Mouse (Mus musculus) megakaryocyte, adult 5-6 weeks (primary cell): Measurements from ENCODE around the gene Farp1. TPM values are rescaled to one million over a fixed set of nuclear protein-coding genes. Genes with fewer than 3 reads are reported as not detected.
"Not testable (repeated sequence)": the region's sequence is repeated elsewhere in the genome, so short reads cannot be mapped to it uniquely, and the experiment has no call there.

Experiments used
- ATAC-seq: 2 replicates; pipeline ENCODE4 v1.8.0; 2016; ENCODE audit warnings: mild to moderate bottlenecking, inconsistent platforms; ENCODE audit not compliant: poor library complexity, severe bottlenecking
- total RNA-seq, 2 experiments: library from RNA; stranded (forward) in 1 of 2; stranded (reverse) in 1 of 2; fragments of 153-499, 151-499 nt in 1 of 2; fragments of 221-1000, 200-1000 nt in 1 of 2; gene quantifications; 2 replicates each; pipeline versions ENCODE4 v1.2.3 to v1.2.4; 2015 to 2017

The Farp1 gene
- total RNA-seq, 2 experiments from 2014 or later = 0.33 to 0.37 TPM

DNA sequence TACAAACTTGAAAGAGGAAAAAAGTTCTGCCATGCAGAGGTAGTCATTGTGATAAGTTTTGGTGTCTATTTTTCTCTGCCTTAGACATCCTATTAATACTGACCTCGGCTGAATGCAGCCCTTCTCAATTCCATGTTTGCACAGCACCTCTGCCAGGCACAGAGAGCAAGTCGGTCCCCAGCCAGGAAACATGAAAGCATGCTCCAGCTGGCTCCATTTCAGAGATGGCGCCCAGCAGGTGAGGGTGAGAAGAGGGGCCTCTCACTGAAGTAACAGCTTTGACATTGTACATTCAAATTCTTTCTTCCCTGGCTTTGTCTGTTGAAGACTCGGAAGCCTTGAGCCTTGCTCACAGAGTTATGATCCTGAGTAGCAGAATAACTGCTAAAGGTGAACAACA lies 140.9 kb downstream of the Farp1 start:
- ATAC-seq = no peak

DNA sequence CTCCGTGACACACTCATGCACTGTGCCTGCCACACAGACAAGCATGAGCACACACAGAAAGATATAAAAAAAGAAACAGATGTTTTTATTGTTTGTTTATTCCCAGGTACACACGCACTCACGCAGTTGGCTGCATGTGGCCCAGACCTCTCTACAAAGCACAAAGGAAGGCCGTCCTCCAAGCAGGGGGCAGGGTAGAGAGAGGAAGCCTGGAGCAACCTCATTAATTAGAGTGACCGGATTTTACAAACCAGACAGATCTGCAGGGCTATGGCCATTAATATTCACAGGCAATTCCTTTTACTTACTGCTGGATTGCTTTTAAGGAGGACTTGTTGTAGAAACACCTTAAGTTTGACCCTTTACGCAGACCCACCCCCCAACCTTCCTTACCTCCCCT lies 142.9 kb downstream of the Farp1 start:
- ATAC-seq = no peak

DNA sequence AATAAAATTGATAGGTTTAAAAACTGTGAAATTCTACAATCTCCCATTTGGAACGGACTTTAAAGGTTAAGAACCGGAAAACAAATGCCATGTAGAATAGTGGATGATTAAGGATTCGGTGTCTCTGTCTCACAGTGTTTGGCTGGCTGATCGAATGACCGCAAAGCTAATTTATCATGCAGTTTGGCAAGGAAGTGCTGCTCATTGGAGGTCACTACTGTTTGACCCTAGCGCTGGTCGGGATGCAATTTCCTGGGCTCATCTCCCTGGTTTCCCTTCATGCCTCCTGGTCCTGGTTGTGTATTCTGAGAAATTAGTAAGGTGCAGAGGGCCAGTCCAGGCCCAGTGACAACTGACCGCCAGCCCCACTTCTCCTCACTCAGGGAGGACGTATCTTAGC lies 145.6 kb downstream of the Farp1 start:
- no peak for ATAC-seq

DNA sequence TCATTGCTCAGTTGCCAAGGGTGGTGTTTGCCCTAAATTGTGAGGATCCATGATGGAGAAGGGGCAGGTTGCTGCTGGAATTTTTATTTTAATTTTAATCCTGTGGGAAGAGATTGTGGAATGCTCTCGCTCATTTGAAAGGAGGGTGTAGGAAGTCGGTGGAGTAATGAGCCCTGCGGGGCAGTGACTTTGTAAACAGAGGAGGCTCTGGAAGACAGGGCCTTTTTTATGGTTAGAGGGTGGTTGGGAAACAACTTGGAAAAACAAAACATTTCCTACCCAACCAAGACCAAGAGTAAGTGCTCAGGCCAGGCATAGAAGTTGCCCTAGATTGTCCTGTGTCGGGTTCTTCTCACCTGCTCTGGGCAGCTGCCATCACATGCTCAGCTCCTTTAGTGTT lies 146.8 kb downstream of the Farp1 start:
- no peak for ATAC-seq

DNA sequence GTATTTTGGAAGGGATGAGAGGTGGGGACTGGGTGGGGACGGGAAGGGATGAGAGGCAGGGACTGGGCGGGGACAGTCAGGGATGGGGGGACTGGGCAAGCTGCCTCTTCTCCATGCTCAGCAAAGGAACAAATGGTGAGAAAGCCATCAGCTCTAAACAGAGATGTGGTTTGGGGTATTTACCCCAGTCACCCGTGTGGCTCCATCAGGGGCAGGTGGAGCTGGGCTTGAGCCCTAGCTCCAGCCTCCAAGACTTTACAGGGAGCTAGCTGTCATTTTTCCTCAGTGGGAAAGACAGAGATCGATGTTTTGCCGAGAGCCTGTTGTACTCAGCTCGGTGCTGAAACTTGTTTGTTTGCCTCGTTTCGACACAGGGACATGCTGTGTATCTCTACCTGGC lies 148.0 kb downstream of the Farp1 start:
- ATAC-seq = no peak

DNA sequence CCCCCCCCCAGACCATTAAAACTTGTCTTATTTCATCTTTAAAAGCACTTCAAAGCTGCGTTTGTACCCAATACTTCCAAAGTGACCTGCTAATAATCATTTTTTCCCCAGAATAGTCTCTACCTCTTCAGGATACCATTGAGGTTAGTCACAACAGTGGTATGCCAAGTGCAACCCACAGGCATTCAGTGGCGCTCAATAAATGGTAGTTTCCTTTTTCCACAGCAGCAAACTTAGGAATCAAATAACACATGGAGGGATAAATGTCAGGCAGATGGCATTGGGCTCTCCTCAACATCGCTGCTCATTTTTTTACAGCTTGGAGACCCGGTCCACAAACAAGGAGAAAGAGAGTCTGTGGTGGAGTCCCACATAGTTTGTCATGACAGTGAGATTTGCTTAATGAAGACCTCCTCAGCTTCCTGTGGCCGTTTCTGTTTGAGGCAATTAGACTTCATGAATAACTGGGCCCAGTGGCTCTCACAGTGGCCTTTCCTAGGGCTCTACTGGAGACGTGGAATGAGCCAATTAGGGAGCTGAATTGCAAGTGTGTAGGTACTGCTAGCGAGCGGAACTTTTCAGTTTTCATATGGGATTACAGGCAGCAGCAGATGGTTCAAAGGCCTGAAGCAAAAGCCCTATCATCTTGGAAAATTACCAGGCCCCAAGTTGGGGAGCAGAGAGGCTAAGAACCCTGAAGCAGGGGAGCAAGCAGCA lies 148.6 kb downstream of the Farp1 start:
- no peak for ATAC-seq

DNA sequence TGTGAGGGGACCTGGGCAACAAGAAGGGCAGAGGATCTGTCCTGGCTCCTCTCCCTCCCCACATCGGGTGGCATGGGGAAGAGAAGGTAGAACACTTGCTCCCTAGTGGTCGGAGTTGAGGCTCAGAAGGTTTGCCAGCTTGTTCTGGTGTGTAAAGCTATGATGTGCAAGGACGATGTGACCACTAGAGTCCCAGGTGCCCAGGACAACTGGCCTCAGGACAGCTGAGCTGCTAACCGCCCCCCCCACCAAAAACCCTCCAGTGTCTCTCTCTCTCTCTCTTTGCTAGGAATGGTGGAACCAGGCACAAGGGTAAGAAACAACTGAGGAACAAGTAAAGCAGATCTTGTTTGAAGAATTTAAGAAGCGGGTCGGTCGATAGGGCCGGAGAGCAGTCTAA lies 149.4 kb downstream of the Farp1 start:
- ATAC-seq = no peak

DNA sequence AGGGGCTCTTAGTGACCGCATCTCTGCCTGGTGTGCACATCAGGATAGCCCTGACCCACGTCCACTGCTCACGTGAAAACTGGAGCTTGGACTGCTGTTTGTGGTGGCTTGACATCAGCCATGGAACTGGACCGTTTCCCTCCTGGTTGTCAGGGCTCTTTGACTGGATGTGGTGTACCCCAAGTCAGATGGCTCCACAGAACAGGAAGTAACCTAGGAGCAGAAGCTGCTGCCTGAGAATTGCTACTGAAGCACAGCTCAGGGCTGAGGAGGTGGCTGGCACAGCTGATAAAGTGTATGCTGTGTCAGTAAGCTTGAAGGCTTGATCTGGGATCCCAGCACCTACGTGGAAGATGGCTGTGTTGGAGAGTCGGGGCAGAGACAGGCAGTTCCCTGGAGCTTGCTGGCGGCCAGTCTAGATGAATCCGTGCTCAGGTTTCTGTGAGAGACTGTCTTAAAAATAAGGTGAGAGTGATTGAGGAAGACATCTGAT lies 151.4 kb downstream of the Farp1 start:
- ATAC-seq = peak; percentile 58

DNA sequence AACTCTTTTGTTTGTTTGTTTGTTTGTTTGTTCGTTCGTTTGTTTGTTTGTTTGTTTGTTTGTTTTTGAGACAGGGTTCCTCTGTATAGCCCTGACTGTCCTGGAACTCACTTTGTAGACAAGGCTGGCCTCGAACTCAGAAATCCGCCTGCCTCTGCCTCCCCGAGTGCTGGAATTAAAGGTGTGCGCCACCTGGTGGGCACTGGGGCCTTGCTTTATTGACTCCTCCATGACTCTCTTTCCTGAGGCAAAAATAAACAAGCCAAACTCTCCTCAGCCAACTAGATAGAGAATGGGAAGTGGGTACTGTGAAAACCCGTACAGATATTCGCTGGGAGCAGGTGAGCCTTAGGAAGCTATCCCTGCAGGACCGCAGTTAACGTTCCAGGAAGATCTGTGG lies 154.8 kb downstream of the Farp1 start:
- not testable (repeated sequence) for ATAC-seq

DNA sequence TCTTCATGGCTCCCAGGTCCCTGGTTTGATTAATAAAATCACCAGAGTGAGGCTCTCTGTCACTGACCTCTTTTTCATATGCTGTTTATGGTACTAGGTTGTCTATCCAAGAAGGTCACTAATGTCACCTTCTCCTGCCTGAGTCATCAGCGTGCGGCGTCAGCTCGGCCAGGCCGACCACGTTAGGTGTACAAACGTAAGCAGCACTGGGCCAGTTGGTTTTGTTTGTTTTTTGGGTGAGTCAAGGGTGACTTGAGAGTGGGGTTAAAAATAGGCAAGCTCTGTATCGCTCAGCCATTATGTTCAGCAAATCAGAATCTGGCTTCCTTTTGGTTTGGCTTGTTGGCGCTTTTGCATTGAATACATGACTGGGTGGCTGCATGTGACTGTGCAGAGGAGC lies 155.4 kb downstream of the Farp1 start:
- ATAC-seq = no peak

DNA sequence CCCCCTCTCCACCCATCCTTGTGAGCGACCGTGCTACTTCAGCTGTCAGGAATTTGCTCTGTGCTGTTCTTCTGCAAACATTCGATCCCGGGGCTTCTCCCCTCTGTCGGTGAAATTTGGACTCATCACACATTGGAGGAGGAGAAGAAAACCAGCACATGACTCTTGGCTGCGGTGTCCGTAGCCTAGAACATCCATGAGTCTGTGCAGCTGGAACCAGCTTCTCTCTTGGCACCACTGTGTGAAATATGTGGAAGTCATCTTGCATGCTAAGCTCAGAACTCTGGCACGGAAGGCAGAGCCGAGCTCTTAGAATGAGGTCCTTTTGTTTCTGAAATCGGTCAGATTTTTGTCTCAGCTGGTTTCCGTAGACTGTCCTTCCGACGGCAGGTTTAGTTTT lies 156.7 kb downstream of the Farp1 start:
- no peak for ATAC-seq

DNA sequence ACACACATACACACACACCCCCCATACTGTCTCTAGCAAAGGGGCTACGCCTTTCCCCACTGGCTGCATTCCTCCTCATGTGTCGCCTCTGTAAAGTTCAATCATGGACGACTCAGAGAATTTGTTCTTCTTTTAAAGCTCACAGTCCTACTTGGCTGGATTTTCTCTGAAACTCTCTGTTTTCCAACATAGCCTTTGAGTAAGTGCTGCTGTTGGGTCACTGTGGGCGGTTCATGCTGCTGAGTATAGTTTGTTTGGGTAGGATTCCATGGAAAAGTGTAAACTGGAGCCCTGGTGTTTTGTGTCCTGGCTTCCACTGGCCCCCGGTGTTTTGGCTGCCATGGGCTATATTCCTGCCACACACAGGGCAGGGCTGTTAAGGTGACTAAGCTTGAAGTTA lies 157.4 kb downstream of the Farp1 start:
- no peak for ATAC-seq

DNA sequence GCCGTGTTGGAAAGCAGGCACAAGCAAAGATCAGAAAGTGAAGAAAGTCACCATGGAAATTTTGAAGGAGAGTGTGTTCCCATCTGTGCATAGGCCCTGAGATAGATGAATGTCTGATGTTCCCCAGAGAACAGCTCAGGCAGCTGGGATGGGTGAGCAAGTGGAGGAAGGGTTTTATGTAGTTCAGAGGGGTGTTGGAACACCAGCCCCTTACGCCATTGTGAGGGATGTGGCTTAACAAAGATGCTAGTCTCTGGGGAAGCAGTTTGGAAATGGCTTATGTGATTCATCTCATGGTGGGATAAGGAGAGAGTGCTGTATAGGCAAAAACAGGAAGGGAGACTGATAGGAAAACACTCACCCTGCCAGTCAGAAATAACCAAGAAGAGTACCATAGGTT lies 159.0 kb downstream of the Farp1 start:
- ATAC-seq = no peak

DNA sequence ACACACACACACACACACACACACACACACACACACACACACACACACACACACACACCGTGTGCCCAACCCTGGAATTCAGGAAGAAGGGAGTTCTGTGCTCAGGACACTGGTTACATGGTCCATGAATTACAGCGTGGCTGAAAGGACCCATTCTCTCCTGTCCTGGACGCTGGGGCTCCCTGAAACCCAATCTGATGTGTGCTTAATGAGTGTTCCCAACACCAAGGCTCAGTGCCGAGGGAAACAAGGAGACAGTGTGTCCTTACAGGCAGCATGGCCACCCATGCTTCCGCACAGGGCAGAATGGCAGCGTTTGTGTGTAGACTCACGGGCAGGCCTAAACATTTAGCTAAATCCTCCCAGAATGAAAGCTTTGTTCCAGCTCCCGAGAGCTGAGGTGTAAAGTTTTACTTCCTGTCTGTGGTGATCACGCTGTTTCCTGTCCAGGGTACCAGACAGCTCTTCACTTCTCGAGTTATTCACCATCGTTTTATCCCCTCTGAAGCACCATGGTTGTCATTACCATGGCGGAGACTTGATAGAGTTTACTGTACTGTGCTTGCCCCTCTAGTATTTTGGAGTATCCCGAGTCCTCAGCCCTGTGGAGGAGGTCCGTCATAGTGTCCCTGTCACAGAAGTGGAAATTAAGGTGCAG lies 164.0 kb downstream of the Farp1 start:
- peak; percentile 61 for ATAC-seq

DNA sequence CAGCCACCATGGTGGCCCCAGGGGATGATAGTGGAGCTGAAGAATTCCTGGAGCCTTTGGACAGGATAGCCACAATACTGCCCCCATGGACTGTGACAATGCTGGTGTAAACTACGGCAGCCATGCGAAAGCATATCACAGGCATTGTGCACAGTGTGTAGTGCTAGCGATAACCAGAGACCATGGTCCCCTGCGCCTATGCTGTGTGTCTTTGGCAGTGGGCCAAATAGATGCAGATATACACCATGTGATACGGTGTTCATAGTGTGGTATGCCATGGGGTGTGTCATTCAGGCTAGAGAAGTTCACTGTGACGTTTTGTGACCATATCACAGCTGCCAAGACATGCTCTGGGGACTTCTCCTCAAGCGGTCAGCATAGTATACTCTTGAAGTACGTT lies 164.8 kb downstream of the Farp1 start:
- ATAC-seq = no peak

DNA sequence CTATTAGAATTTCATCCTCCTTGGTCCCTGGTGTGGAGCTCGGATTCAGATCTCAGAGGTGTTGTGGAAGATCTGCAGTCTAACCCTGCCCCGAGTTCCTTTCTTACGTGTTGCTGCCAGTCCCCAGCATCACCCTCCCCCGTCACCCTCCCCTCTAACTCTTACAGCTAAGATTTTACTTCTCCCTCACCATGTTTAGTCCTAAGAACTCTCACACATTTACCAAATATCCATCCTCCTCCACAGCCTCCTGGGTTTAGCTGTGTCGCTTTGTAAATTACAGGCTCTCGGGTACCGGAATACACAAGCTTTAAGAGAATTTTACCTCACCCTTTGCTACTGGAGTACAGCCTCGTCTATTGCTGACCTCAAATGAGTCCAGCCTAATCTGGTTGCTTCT lies 165.4 kb downstream of the Farp1 start:
- ATAC-seq = no peak

DNA sequence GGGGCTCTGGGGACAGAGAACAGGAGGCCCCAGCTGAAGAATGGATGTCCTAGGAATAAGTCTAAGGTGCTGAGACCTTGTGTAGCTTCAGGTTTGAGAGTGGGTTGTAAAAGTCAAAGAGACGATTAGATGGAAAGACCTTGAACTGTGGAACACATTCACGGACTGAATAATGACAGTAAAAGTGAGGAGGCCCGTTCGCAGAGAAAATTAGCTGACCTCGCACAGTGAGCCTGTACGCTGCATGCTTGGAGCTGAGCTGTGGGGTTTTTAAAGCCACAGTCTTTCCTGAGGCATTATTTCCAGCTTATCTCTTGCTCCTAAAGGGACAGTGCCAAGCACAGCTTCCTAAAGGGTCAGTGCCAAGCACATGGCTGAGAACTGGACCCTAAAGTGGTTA lies 166.2 kb downstream of the Farp1 start:
- ATAC-seq = no peak

DNA sequence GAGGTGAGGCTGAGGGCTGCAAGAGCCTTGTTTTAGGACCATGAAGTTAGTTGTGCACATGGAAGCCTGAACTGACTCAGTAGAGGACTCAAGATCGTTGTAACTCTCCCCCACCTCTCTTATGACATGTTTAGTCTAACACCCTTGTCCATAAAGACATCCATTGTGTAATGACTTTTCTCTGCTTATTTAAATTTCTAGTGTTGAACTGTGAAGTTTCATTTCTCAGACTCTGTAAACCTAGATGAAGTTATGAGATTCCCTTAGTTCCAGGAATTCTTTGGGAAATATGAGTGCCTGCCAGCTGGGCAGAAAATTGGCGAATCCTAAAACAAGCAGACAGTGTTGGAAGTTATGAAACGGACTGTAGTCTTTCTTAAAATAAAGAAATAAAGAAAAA lies 170.5 kb downstream of the Farp1 start:
- ATAC-seq = no peak

DNA sequence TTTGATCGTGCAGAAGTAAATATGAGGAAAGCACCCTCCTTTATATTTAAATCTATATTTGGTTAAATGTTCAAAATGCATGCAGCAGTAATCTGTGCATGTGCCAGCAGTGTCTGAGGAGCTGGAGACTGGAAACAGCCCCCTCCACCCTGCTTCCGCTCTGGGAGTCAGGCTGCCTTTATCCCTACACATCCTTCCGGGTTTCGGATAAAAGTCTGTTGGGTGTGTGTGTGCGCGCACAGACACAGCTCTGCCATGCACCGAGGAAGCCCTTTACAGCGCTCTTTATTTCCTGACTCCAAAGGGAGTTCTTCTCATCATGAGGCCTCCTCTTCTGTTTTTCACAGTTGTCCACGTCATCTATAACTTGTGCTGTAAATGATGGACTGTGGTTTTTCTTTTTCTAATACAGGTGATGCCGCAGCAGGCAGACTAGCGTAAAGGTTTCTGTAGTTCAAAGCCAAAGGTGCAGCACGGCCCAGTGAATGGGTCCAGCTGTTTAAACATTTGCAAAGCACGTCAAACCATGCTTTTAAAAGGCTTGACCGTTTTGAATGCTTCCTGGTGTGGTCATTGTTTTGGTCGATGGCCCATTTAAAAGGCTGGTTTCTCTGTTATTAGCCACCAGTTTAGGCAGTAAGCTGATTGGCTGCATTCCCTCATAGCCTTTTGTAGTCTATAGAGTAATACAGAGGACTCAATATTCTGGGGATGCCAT lies 172.6 kb downstream of the Farp1 start:
- no peak for ATAC-seq

DNA sequence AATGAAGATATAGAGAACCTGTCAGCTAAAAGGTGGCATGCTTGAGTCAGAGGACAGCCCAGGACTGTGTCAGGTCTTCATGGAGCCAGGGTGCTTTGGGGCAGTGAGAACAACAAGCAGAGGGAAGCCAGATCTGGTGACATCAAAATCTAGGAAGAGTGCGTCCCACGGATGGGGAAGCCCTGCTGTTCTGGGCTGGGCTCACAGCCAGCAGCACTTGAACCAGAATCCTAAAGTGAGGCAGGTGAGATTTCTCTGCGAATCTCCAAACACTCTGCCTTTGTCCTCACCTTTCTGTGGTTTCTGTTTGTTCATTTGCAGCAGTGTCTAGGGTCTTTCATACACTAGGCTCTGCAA lies 173.1 kb downstream of the Farp1 start:
- ATAC-seq = no peak

DNA sequence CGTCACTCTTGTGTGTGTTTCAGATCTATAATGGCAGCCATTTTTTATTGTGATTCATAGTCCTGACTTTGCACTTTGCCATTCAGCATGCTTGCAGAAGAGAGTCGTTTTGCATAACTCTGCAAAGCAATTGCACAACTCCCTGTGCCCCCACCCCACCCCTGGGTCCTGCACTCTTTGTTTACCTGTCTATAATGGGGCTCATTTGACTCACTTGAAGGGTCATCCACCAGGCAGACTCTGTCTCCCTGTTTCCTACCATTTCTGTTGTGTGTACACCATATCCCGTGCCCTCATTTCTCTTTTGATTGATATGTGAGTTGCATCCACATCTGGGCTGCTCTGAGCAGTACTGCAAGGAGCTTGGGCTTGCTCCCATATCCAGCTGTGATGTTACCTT lies 175.3 kb downstream of the Farp1 start:
- ATAC-seq = no peak

DNA sequence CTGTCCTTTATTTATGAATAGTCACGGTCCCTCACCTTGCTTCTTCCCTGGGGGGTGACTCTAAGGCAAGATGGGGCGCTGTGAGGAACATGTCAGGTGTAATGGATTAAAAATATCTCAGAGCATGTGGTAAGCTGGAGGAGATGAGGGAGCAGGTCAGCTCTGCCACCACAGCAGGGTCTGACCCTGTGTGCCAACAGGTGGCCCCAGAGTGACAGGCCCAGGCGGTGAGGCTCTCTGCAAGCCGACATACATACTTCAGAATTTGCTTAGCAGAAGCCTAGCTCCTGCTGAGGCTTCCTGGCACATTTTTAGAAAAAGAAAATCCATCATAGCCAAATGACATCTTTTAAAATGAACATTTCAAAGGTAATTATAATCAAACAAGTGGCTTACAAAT lies 178.7 kb downstream of the Farp1 start:
- no peak for ATAC-seq
